Mouse (Mus musculus) neural tube, embryonic 14.5 days (tissue): ENCODE results near the gene Mttp. TPM values are rescaled to one million over a fixed set of nuclear protein-coding genes. Genes with fewer than 3 reads are reported as not detected.

Experiments
- ATAC-seq: fragments of 200-750 bp; cut with Nextera tagmentation; 2 replicates; pipeline ENCODE4 v1.8.0; 2017; ENCODE audit warnings: low read depth, mild to moderate bottlenecking, moderate TSS enrichment, moderate library complexity
- H3K27ac ChIP-seq: fragments of 300-500 bp; sonication (generic); 2 replicates; pipeline ENCODE4 v1.5.1; 2014; ENCODE audit warnings: low read depth, mild to moderate bottlenecking, control low read depth, low read length, moderate library complexity, mixed read lengths
- H3K27me3 ChIP-seq: fragments of 300-500 bp; sonication (generic); 2 replicates; pipeline ENCODE4 v1.6.1; 2014; ENCODE audit warnings: low read length; ENCODE audit not compliant: control insufficient read depth, insufficient read depth
- H3K36me3 ChIP-seq: fragments of 300-500 bp; sonication (generic); 2 replicates; pipeline ENCODE4 v1.6.1; 2014; ENCODE audit warnings: low read length, mixed read lengths; ENCODE audit not compliant: control insufficient read depth, insufficient read depth
- H3K4me1 ChIP-seq: fragments of 300-500 bp; sonication (generic); 2 replicates; pipeline ENCODE4 v1.6.1; 2014; ENCODE audit warnings: low read length; ENCODE audit not compliant: control insufficient read depth, insufficient read depth
- H3K4me2 ChIP-seq: fragments of 300-500 bp; sonication (generic); 2 replicates; pipeline ENCODE4 v1.6.1; 2014; ENCODE audit warnings: mild to moderate bottlenecking, low read depth, low read length, control low read depth
- H3K4me3 ChIP-seq: fragments of 300-500 bp; sonication (generic); 2 replicates; pipeline ENCODE4 v1.5.1; 2014; ENCODE audit warnings: low read depth, low read length, control low read depth, mixed read lengths
- H3K9ac ChIP-seq: fragments of 300-500 bp; sonication (generic); replicated peaks from 2 replicates; pipeline ENCODE4 v1.6.1; 2014; ENCODE audit warnings: low read depth, mild to moderate bottlenecking, control low read depth, low read length, mixed read lengths
- H3K9me3 ChIP-seq: fragments of 300-500 bp; sonication (generic); 2 replicates; pipeline ENCODE4 v1.6.1; 2016; ENCODE audit warnings: low read length; ENCODE audit not compliant: control insufficient read depth
- whole genome bisulfite sequencing: fragments of 180-500 bp; shearing (Covaris S2); extraction: QIAGEN DNeasy Blood & Tissue Kit; methylation state at CpG from one replicate; pipeline ENCODE4 v1.1.7; 2014; 5-methylcytosine and 5-hydroxymethylcytosine counted together
- polyA plus RNA-seq: library from polyadenylated mRNA; unstranded; fragments of >200 nt; fragmentation: Nextera tagmentation; extraction: Ambion mirVana; gene quantifications from 2 replicates; pipeline ENCODE4 v1.2.1, GENCODE M21; 2014

The Mttp gene
- polyA plus RNA-seq, 1 experiment from 2014 or later, result 9.0 TPM

GRCm38 (mm10) chr3:138067288-138067687 lies 77.5 kb downstream of the Mttp start, which contains the start of gene Gm5105:
TSS of gene Gm5105 (minus strand) at chr3:138067388.
- Histone ChIP-seq H3K27me3 (no peaks in the 10 kb centered on the region), H3K4me2 (no peak within 1 kb of the TSS), H3K27ac (no peak within 1 kb of the TSS), H3K9ac (no peak within 1 kb of the TSS), H3K4me3 (no peak within 1 kb of the TSS), H3K4me1 (0 out of 2 replicates have a peak, but pooled peaks cover 2% of the 10 kb centered on the region), H3K36me3 (no peaks in the 10 kb centered on the region), H3K9me3 (no peaks in the 10 kb centered on the region)
- no peak for ATAC-seq
- 96% methylated on average over 12 of the region's 12 CpGs for WGBS

- ATAC-seq, result peak; percentile 16; the same call in 1 of the 2 replicates
- no peaks in the 10 kb centered on the region for H3K9me3 ChIP-seq
- WGBS, result 61% methylated on average over 20 of the region's 20 CpGs
Observed at GRCm38 (mm10) chr3:138066348-138066856, 78.4 kb downstream of the Mttp start.

DNA sequence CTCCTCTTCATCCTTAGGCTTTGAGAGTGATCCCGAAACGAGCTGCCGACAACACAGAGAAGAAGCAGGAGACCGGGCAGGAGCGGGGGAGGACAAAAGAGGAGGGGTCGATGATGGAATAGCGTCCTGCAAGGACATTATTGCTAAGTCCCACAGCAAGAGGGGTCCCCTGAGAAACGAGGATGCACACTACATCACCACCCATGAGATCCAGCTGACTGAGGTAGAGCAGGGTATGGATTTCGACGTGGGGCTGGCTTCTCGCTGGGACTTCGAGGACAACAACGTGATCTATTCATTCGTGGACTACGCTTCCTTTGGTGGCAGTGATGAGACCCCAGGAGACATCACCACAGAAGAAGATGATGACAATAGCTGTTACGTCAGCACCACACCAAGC lies 78.8 kb downstream of the Mttp start:
- no peak overlapping the region for H3K4me3 ChIP-seq
- H3K4me1 ChIP-seq, result 0 out of 2 replicates have a peak, but pooled peaks cover 2% of the 10 kb centered on the region
- H3K36me3 ChIP-seq, result no peaks in the 10 kb centered on the region
- no peaks in the 10 kb centered on the region for H3K27me3 ChIP-seq
- ATAC-seq, result no peak
- no peak overlapping the region for H3K9ac ChIP-seq
- 80% methylated on average over 16 of the region's 16 CpGs for WGBS
- H3K9me3 ChIP-seq, result no peaks in the 10 kb centered on the region
- no peak overlapping the region for H3K27ac ChIP-seq
- H3K4me2 ChIP-seq, result no peak overlapping the region

More at GRCm38 (mm10) chr3:138066348-138066856, 78.4 kb downstream of the Mttp start:
- Histone ChIP-seq H3K9ac (no peak overlapping the region), H3K4me1 (0 out of 2 replicates have a peak, but pooled peaks cover 2% of the 10 kb centered on the region), H3K27me3 (no peaks in the 10 kb centered on the region), H3K36me3 (no peaks in the 10 kb centered on the region), H3K4me3 (no peak overlapping the region), H3K27ac (no peak overlapping the region), H3K4me2 (no peak overlapping the region)

DNA sequence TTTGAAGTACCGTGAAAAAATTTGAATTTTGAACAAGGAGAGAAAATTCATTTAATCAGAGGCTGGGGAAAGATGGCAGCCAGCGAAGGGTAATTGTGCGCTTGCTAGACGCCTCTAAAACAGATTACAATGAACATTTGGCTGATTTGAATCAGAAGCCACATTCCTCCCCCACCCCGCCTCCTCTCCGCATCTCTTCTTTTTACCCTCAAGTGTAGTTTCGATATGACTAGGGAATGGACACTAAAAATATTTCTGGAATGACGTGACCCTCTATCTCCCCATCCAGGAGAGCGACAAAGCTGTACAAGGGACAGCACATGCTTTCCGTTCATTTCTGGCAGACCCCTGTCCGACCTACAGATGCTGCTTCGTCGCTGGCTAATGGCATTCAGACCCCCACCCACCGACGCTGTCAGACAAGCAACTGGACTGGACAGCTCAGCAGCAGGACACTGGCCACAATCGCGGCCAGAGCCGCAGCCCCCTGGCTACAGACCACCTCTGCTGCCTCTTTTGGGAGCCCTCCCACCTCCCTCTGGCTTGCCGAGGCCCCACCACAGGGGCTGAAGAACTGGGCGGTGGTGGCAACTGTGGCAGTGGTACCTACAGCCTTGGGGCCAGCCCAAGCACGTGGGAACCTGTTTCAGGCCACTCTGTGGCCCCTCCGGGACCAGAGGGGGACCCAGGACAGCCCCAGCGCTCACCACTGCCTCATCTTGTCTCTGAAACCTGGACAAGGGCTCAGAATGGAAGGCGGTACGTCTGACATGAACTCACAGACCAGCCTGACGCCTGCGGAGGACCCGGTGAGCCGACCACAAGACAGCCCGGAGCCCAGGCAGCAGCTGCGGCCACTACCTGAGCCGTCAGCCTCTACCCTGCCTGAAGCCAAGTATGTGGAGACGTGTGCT lies 79.8 kb downstream of the Mttp start, which contains the start of gene 1110002E22Rik:
Gene 1110002E22Rik, plus strand, starts transcription at position 321 of the 914 bp plus-strand sequence.
- Histone ChIP-seq H3K9ac (no peak within 1 kb of the TSS), H3K4me3 (no peak within 1 kb of the TSS)

GRCm38 (mm10) chr3:138063731-138064329 lies 80.9 kb downstream of the Mttp start:
- Histone ChIP-seq H3K9me3 (no peaks in the 10 kb centered on the region), H3K4me2 (no peak overlapping the region), H3K4me1 (0 out of 2 replicates have a peak, but pooled peaks cover 2% of the 10 kb centered on the region), H3K36me3 (no peaks in the 10 kb centered on the region), H3K27me3 (no peaks in the 10 kb centered on the region), H3K4me3 (no peak overlapping the region), H3K27ac (no peak overlapping the region), H3K9ac (no peak overlapping the region)
- ATAC-seq, result no peak
- WGBS, result 53% methylated on average over 14 of the region's 14 CpGs

More for the DNA sequence above, 79.8 kb downstream of the Mttp start, which contains the start of gene 1110002E22Rik:
- no peaks in the 10 kb centered on the region for H3K9me3 ChIP-seq
- H3K27ac ChIP-seq, result no peak within 1 kb of the TSS
- WGBS, result 74% methylated on average over 33 of the region's 33 CpGs
- peak; percentile 39 for ATAC-seq
- H3K36me3 ChIP-seq, result no peaks in the 10 kb centered on the region
- H3K4me2 ChIP-seq, result no peak within 1 kb of the TSS
- H3K27me3 ChIP-seq, result no peaks in the 10 kb centered on the region
- 0 out of 2 replicates have a peak, but pooled peaks cover 2% of the 10 kb centered on the region for H3K4me1 ChIP-seq

DNA sequence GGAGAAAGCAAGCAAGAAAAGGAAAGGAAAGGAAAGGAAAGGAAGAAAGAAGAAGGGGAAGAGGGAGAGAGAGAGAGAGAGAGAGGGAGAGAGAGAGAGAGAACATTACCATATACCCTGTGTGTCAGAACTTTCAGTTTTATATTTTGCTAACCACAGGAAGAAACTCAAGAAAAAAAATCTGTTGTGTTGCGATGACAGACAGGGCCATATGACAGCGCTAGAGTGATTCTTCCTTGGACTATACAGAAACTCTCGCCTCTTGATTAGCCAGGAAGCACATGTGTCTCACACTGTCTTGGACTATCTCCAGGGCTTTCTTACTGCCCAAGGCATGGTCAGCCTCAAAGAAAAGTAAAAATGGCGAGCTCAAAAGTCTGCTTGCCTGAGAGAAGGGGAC lies 82.1 kb downstream of the Mttp start:
- Histone ChIP-seq H3K27me3 (no peaks in the 10 kb centered on the region), H3K4me1 (0 out of 2 replicates have a peak, but pooled peaks cover 2% of the 10 kb centered on the region), H3K27ac (no peak overlapping the region), H3K4me3 (no peak overlapping the region), H3K9ac (no peak overlapping the region), H3K36me3 (no peaks in the 10 kb centered on the region), H3K4me2 (no peak overlapping the region), H3K9me3 (no peaks in the 10 kb centered on the region)
- ATAC-seq, result no peak
- 88% methylated on average over 4 of the region's 4 CpGs for WGBS

DNA sequence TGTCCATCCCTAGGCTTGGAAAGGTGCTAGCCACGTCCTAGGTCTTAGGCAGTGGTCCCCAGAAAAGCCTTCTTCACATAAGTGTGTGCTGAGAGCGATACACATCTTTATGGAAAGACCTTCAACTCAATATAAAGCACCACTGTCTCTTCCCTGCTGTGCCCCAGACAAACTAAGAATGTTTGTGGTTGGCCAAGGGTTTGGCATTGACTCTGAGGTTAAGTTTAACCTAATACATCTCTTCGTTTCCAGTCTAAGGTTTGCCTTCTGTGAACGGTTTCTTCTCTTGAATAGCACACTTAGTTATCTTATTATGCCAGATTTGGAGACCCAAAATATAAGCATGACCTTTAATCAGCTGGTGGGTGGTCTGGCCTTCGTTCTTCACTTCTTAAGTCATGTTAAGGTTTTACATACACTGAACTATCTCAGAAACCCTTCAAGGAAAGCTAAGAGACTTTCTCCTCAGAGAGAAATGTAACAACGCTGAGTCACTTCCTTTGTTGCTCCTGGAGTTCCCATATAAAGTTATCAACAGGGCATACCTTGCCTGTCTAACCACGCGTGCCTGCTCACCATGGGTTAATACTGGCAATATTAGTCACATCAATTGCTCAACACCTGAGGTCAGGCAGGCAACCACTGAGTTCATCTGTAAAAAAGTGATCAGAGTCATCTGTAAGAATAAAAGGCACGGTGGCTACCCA lies 83.4 kb downstream of the Mttp start:
- WGBS, result 92% methylated on average over 9 of the region's 9 CpGs
- Histone ChIP-seq H3K9me3 (no peaks in the 10 kb centered on the region), H3K27ac (no peak overlapping the region), H3K27me3 (no peaks in the 10 kb centered on the region), H3K4me2 (no peak overlapping the region), H3K4me3 (no peak overlapping the region), H3K36me3 (no peaks in the 10 kb centered on the region), H3K9ac (no peak overlapping the region), H3K4me1 (0 out of 2 replicates have a peak, but pooled peaks cover 2% of the 10 kb centered on the region)
- no peak for ATAC-seq

DNA sequence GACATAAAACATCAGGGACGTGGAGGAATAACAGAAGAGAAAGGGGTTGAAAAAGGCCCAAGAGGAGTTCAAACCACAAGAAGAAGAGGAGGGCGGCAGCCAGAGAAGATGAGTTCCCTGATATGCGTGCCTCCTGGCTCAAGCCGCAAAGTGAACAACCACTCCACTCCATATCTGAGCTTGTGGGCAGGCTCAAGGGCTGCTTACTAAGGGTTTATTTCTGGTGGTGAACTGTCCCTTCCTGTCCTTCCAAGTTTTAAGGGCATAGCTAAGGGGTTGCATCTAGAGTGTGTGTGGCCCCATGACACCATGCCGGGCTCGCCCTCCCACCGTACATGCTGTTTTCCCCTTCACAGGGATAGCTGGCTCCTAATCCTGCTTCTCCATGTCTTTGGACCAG lies 84.3 kb downstream of the Mttp start:
- H3K9me3 ChIP-seq, result no peaks in the 10 kb centered on the region
- no peak for ATAC-seq
- no peak overlapping the region for H3K9ac ChIP-seq
- H3K36me3 ChIP-seq, result no peaks in the 10 kb centered on the region
- H3K27me3 ChIP-seq, result no peaks in the 10 kb centered on the region
- H3K4me1 ChIP-seq, result 0 out of 2 replicates have a peak, but pooled peaks cover 2% of the 10 kb centered on the region
- H3K4me2 ChIP-seq, result no peak overlapping the region
- no peak overlapping the region for H3K4me3 ChIP-seq
- 93% methylated on average over 7 of the region's 7 CpGs for WGBS
- H3K27ac ChIP-seq, result no peak overlapping the region
